ENCODE assay signal across 8 mouse cellular contexts in the genomic region with DNA sequence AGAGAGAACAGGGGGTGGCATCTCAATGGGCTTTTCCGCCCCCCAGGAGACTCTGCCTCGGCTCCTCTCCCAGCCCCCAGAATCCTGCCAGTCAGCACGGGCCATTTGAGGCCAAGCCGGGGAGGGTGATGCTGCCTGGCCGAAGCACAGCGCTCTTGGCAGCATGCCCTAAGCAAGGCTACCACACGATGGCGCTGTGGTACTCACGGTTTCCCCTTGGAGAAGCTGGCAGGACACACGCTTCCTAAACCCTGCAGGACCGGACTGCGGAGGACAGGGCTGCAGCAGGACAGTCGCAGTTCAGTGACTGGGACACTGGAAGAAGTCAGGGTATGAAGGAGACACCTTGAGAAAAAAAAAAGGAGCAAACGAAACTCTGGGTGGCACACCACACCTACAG. TPM values are rescaled to one million over a fixed set of nuclear protein-coding genes. Genes with fewer than 3 reads are reported as not detected.
DNase-seq lines count a peak whose midpoint lies in the region; ATAC-seq lines count a peak whose summit lies in the region.

No protein-coding gene starts in this region.

- peak overlapping the region; percentile 49; the same call in 1 of the 2 replicates for H3K9ac ChIP-seq in hindbrain, embryonic 13.5 days

- no peak for ATAC-seq in hindbrain, embryonic 13.5 days (ENCODE audit: low FRiP score)

- H3K9me3 ChIP-seq in hindbrain, embryonic 13.5 days, result no peaks in the 10 kb centered on the region

- H3K36me3 ChIP-seq in hindbrain, embryonic 13.5 days, result no peaks in the 10 kb centered on the region

- H3K4me3 ChIP-seq in hindbrain, embryonic 13.5 days, result no peak overlapping the region

- H3K27me3 ChIP-seq in hindbrain, embryonic 13.5 days, result peaks cover 5% of the 10 kb centered on the region

- no peak overlapping the region for H3K27ac ChIP-seq in hindbrain, embryonic 13.5 days

- peaks cover 24% of the 10 kb centered on the region for H3K4me1 ChIP-seq in hindbrain, embryonic 13.5 days (replicated peaks)

- WGBS in hindbrain, embryonic 13.5 days, result 0% methylated on average over 14 of the region's 14 CpGs

- peak; percentile 99 for DNase-seq in MN1 (ENCODE audit: low spot score)
- peak; percentile 99 to 100 for DNase-seq in cerebellum, postnatal 10 days
- DNase-seq in frontal cortex, postnatal 14 days (ENCODE audit: low spot score in 2 of 2), result peak; percentile 95 to 99
- peak; percentile 98 to 100 for DNase-seq in layer of hippocampus, postnatal 14 days (ENCODE audit: low spot score in 2 of 2)
- peak; percentile 99 for DNase-seq in lung, postnatal 10 days
- DNase-seq in ovary, postnatal 14 days (ENCODE audit: low spot score), result peak; percentile 100
- peak; percentile 83 to 97 for DNase-seq in thymus, postnatal 10 days (ENCODE audit: low spot score in 2 of 2)

- H3K4me2 ChIP-seq in hindbrain, embryonic 13.5 days, result peak overlapping the region; percentile 40

RNA-seq across cellular contexts. Expression of a gene that starts 5.0 kb away (rescaled TPM):
- 214 and 218 TPM in 2 replicates for polyA plus RNA-seq in hindbrain, embryonic 13.5 days (2015; fragmentation: Nextera tagmentation; extraction: Ambion mirVana)
- total RNA-seq in layer of hippocampus, postnatal 14 days (2021), result 100 to 1,000 TPM; 106 to 116 TPM

RNA-seq across cellular contexts. Expression of a gene that starts 22.8 kb away (rescaled TPM):
- 6.2 and 7.4 TPM in 2 replicates for polyA plus RNA-seq in hindbrain, embryonic 13.5 days (2015; fragmentation: Nextera tagmentation; extraction: Ambion mirVana)
- 10 to 100 TPM; 10.5 to 11.6 TPM for total RNA-seq in layer of hippocampus, postnatal 14 days (2021)

RNA-seq across cellular contexts. Expression of a gene that starts 36.8 kb away (rescaled TPM):
- 184 and 191 TPM in 2 replicates for polyA plus RNA-seq in hindbrain, embryonic 13.5 days (2015; fragmentation: Nextera tagmentation; extraction: Ambion mirVana)
- total RNA-seq in layer of hippocampus, postnatal 14 days (2021), result 100 to 1,000 TPM in 1 of 2 experiments, 10 to 100 TPM in 1; 99.5 to 100 TPM
